Mouse (Mus musculus) frontal cortex, postnatal 10 days (tissue): ENCODE data around the gene Rap1gds1.

ENCODE experiments used
- DNase-seq, 2 experiments: peaks; one replicate each; pipeline ENCODE4 v3.0.0; 2022; ENCODE audit warnings: low spot score in 2 of 2, mixed read lengths in 1 of 2

Gene Rap1gds1

GRCm38 (mm10) chr3:138880999-138881724, 193.8 kb downstream of the Rap1gds1 start:
- no peak for DNase-seq

GRCm38 (mm10) chr3:138877741-138878140, 197.3 kb downstream of the Rap1gds1 start:
- no peak for DNase-seq

- no peak for DNase-seq
These were observed 198.1 kb downstream of the Rap1gds1 start for GRCm38 (mm10) chr3:138876931-138877361.

GRCm38 (mm10) chr3:138876418-138876817, 198.6 kb downstream of the Rap1gds1 start:
- DNase-seq, result no peak

- DNase-seq, result no peak
These were observed 199.1 kb downstream of the Rap1gds1 start for GRCm38 (mm10) chr3:138875936-138876335.
